Mouse (Mus musculus) stomach, postnatal 0 days (tissue): ENCODE measurements around the gene Mndal.
"Not testable (repeated sequence)": the region's sequence is repeated elsewhere in the genome, so short reads cannot be mapped to it uniquely, and the experiment has no call there.

Experiments
- CTCF ChIP-seq: IDR thresholded peaks from 2 replicates; pipeline ENCODE4 v1.5.1; 2016; ENCODE audit warnings: antibody characterized with exemption, low read depth, mild to moderate bottlenecking, moderate library complexity
- EP300 ChIP-seq: optimal IDR thresholded peaks from 2 replicates; pipeline ENCODE3; 2016; ENCODE audit warnings: antibody characterized with exemption

DNA sequence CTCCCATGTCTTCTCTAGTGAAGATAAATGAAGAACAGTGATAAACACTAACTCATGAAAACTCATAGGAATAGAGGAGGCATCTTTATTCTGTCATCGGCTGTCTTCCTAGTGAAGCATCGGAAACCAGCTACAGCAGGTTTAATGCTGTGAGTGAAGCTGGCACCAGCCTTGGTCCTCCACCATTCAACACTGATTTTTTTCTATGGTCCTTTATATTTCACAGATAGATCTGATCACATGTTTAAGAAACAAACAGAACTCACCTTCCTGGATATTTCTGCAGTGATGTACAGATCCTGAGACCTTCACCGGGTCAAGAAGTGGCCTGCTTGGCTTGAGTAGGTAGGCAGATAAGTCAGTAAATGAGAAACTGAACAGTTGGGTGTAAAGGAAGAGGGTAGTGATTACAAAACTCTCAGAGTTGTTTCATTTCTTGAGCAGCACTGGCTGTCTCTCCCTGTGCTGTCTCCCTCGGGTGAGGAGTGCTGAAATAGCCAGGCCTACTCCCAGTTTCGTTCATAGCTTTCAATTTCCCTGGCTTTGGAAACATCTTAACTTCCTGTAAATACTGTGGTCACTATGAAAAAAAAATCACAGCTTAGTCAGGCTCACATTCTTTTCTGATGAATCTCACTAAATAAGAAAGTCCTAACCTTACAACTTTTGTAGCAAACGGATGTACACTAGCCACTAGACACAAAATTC lies 29.6 kb downstream of the Mndal start, which contains the start of gene Ifi211:
- not testable (repeated sequence) for TF ChIP-seq CTCF, EP300
